Mouse (Mus musculus) bone marrow, adult 2 months (tissue): Measurements from ENCODE around the gene Gen1.

Experiments used
- CTCF ChIP-seq: fragments of 200-500 bp; IDR thresholded peaks from 2 replicates; pipeline ENCODE4 v1.5.1; 2011; ENCODE audit warnings: low read length, control low read depth; ENCODE audit not compliant: control insufficient read depth, insufficient read depth
- POLR2A ChIP-seq: fragments of 200-500 bp; IDR thresholded peaks from 2 replicates; pipeline ENCODE4 v1.6.1; 2011; ENCODE audit warnings: low read depth, mild to moderate bottlenecking, control low read depth, low read length, borderline replicate concordance; ENCODE audit not compliant: control insufficient read depth

- no peak for TF ChIP-seq POLR2A
- no peak for TF ChIP-seq CTCF
These were observed 18.1 kb downstream of the Gen1 start for GRCm38 (mm10) chr12:11247460-11247859.
